Mouse (Mus musculus) induced T-regulatory cell, adult 2 months (primary cell): ENCODE measurements at regions not wholly inside any gene's neighbourhood (a gene's known extent, or its start where the extent isn't known, plus 50 kb on each side); places are given as distances from the start of the nearest gene placed in this dataset.

ENCODE experiments used
- DNase-seq: peaks from one replicate; pipeline ENCODE4 v3.0.0-alpha.2; 2012; ENCODE audit warnings: low read depth

DNA sequence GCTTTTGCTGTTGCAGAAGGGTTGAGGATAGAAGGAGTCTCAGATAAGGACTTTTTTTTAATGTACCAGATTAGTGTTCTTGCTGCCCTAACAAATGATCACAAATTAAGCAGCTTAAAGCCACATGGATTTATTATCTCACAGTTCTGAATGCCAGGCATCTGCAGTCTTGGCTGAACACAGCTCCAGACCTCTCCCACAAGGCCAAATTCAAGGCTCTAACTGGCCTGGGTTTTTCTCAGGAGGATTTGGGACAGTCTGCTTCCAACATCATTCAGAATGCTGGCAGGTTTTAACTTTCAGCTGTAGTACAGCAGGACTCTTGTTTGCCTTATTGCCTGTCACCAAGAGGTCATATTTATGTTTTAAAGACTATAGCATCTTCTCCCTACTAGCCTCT lies 329.7 kb upstream of the Chrm2 start:
- DNase-seq: no peak

DNA sequence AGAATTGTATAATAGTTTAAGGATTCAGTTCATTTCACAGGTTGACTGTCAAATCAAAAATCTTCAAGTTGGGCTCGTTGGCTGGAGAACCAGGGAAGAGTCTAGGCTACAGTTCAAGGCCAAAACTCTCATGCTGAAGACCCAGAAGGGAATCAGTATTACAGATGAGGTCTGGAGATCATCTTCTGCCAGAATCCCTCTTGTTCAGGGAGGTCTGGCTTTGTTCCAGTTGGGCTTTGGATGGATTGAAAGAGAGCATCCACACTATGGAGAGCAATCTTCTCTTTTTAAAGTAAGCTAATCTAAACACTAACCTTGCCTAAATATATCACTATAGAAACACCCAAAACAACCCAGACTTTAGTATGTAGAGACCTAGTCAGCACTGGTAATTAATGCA lies 327.5 kb upstream of the Chrm2 start:
- no peak for DNase-seq

DNA sequence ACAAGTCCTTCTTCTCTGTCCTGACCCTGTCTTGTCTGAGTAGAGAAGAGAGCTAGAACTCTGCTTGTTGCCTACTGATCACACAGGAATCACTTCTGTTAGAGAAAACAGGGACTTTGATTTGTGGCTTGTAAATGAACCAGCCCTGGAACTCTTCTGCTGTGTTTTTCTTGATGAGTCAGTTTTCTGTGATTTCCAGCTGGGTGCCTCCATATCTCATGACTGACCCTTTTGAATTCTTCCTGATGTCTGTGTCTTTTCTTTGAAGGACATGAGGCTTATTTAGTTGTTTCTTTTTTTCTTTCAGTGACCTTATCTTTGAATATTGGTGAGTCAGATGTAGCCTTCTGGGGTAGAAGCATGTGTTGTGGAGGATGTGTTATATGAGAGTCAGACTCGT lies 323.0 kb upstream of the Chrm2 start:
- no peak for DNase-seq

DNA sequence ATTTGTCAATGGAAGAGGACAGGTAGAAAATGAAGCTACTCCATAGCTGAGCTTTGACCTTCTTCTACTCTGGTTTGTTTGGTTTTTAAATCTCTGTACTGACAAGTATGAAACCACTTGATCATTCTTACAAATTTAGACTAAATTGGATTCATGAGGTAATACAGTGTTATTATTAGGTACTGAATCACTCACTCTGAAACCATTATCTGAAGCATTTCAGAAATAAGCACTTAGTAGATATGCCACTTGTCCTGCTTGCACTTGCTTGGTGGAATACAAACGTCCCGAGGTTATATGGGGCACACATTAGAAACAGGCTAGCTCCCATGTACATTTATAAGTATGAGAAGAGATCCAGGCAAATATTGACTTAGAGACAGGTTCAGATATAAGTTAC lies 319.2 kb upstream of the Chrm2 start:
- DNase-seq: no peak

DNA sequence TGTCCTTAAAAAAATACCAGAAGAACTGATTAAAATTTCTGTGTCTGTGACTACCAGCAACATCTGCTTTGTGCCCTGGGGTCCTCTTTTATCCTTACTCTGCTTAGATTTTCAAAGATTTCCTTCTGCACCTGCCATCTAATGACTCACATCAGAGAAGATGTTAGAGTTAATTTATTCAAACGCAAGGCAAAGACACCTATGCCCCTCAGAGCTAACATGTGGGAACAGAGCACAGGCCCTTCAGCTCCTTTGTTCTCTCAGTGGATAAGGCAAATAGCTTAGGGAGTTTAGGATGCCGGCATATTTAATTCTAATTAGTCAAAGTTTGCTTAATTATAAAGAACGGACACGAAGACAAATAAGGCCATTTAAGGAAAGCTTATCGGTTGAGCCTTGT lies 308.3 kb upstream of the Chrm2 start:
- DNase-seq: no peak

DNA sequence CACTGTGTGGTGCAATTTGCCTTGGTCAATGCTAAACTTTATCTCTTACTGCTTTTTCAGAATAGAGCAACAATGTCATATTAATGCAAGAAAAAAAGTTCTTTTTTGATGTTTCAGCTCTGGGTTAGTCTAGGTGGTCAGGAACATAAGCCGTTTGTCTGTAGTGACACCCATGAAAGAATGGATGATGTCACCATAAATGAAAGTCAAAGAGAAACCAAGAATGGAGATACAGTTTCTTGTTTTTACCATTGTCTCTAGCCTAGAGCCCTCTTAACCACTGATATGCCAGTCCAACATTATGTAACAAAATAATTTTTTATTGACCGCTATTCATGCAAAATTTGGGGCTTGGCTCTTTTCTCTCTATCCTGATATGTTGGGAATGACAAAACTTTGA lies 294.3 kb upstream of the Chrm2 start:
- DNase-seq: no peak

DNA sequence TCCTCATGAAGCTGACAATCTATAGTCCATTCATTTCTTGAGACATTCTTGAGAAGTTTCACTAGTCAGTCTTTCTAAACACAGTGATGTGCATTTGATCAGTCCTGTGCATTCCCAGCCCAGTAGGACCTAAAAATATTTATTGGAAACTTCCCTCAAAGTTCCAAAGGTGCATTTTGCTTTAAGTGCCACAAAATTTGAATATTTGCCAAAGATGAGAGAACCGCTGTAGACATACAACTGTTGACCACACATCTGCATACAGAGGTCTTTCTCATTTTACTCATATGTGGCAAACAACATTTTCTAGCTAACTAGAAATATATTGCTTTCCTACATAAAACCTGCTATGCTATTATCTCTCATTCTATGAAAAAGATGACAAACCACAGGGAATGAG lies 293.8 kb upstream of the Chrm2 start:
- no peak for DNase-seq

DNA sequence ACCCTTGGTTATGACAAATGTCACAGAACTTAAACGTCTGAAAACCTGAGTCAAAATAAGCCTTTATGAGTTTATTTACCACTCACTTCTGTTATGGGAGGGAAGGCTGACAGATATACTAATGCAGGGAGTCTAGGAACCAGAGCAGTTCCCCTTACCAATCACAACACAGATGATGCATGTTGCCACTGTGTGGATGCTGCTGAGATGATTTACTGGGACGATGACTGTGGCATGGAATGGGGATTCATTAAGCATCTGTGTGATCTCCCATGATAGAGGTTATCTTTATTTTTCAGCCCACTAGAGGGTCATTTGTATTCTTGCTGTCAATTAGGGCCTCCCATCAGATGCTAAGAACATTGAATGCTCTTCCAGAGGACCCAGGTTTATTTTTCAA lies 290.5 kb upstream of the Chrm2 start:
- DNase-seq: no peak

DNA sequence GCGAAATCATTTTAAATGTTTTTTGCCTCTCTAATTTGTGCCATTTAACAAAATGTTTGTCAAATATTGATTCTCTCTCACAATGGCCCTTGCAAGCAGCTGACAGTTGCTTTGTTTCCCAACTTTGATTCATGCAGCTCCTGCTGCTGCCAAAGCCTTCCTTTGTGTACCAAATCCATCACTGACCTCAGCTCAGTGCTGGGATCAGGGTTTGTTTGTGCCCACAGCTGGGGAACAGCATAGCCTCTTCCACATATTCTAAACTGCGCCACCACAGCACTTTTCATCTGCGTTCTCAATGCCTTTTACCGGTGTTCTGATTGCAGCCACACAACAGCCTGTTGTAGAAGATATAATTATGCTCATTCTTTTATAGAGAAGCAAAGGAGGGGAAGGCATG lies 289.7 kb upstream of the Chrm2 start:
- no peak for DNase-seq

DNA sequence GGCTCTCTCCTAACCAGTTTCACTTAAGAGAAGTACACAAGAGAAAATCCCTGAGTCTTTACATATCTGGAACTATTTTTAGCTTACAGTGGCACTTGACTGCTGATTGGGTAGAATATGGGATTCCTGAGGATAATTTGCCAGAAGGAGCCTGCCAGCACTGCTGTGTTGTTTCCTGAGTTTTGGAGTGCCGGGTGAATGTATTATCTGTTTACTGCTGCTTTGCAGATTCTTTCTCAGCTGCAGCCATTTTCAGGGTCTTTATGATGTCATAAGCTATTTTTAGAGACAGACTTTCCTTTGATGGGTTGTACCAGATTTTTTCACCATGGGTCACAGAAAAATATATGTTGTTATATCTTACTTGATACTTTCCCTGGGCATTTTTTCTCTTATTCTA lies 279.1 kb upstream of the Chrm2 start:
- no peak for DNase-seq

DNA sequence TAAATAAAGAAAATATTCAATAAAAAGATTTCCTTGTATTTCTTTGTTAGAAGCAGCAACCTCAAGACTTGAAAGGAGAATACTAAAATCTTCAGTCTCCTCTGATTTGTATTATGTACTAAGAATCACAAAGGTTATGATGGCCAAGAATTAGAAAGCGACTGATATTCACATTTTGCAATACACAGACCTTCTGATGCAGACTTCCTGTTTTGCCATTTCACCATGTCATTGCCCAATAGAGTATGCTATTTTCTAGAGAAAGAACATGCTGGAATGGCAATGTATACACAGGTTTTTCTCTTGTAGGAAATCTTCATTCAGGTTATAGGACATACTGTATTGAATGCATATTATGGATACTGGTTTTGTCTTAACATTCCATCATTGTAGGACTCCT lies 250.7 kb upstream of the Chrm2 start:
- DNase-seq: no peak

DNA sequence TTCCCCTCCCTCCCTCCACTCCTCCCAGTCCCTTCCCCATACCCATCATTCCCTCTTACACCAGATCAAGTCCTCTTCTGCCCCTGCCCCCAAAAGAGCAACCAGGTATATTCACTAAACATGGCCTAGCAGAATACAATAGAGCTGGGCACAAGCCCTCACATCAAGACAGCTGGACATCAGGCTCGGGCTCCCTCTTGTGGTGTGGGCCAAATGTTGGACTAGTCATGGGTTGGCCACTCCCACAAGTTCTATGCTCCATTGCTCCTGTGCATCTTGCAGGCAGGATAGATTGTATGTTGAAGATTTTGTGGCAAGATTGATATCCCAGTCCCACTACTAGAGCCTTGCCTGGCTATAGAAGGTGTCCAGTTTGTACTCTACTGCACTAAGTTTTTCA lies 240.6 kb upstream of the Chrm2 start:
- no peak for DNase-seq

DNA sequence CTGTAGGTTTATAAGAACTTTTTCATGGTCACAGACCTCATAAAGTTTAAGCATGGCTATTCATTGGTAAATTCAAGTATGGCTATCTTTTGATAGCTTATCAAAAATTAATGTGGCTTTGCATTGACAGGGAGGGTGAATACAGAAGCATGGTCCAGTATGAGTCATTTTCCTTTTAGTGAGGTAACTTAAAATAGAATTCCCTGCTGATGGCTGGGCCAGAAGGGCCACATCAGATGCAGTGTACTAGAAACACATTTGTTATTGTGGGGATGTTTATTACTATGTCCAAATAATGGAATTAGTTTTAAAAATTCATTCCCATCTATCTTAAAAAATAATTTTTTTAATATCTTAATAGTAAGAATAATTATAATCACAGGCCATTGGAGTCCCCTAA lies 213.4 kb upstream of the Chrm2 start:
- no peak for DNase-seq

DNA sequence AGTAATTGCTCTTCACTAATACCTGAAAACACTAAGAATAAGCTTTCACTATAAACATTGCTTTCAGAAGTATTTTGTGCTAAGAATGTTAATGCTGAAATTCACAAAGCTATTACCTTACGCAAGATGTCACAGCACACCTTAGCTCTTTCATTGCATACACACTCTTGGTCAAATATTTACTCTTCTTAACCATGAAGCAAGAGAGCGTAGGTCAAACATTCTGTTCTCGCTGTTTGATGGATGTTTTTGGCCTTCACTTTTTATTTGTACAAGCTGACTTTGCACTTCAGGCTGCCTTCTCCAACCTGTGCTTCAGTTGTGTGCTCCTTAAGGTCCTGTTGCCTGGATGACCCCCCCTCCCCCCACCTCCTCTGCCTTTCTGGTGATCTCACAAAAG lies 212.8 kb upstream of the Chrm2 start:
- DNase-seq: no peak

DNA sequence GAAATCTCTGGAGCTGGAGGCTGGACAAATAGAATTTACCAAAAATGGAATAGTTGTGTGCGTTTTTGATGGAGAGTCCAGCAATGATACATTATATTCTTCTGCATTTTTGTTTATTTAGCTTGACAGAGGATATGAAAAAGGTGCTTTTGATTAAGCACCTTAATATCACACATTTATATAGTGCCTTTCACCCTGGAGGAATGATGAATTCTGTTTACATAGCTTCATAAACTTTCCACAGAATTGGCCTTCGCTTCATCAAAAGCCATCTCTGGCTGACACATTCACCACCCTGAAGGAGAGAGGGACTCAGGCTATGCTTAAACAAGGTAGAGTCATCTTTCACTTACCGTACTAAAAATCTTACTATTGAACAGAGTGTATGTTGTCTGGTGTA lies 208.0 kb upstream of the Chrm2 start:
- no peak for DNase-seq

DNA sequence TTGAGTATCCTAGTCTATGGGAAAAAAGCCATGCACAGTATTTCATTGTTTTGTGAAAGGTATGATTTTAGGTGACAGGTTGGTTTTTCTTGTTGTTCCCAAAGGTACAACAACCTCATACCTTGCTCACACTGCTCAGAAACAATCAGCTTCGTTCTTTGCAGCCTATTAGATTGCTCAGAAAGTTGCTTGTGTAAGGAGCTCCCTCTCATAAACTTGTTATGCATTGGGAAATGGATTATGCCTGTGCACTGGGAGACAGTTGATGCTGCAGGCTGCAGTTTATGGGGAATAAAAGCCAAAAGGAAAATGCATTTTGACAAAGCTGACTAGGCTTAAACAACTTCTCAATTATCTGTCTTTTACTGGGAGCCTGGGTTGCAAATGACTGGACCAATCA lies 205.2 kb upstream of the Chrm2 start:
- DNase-seq: no peak

DNA sequence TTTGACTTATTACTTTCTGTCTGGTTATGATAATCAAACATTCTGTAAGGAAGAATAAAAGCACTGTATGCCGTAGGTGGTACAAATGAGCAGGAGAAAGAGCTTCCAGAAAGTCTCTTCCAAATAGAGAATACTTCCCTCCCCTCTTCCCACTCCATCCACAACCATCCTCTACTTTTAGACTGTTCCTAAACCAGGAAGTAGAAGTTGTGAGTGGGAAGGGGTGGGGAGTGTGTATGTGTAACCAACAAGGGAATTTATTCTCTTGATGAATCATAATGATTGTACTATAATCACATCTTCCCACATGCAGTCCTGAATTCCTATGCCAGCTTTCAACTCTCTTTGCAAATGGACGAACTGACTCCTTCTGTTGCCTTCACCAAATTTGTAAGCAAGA lies 181.2 kb upstream of the Chrm2 start:
- DNase-seq: no peak

DNA sequence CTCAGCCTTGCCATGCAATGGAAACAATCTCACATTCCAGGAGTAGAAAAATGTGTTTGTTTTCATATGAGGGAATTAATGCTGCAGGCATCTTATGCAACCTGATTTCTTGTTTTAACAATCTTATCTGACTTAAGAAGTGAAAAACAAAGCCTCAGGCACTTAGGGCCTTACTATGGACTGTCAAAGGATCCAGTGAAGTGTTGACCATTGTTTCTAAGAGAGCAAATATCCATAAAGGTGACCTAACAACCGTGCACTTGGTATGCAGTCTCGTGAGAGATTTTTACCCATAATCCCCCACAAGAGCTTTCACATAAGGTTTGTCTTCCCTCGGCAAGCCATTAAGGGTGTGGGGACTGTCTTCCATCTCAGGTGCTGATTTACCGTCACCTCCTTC lies 166.6 kb upstream of the Chrm2 start:
- no peak for DNase-seq

DNA sequence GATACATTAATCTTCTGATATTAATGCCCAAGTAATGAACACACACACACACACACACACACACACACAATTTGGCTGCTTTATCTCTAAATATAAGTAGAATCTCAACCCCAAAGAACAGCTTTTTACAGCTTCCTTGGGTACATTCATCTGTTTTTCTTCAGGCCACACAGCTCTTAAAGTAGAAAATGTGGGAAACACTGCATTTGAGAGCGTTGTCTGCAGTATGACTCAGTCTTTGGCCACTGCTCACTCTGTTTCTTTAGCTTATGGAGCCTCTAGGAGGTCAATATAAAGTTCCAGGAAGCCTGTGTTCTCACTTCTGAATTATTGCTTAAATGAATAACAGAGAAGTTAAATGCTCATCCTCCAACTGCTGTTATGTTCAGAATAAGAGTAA lies 153.4 kb upstream of the Chrm2 start:
- DNase-seq: no peak

DNA sequence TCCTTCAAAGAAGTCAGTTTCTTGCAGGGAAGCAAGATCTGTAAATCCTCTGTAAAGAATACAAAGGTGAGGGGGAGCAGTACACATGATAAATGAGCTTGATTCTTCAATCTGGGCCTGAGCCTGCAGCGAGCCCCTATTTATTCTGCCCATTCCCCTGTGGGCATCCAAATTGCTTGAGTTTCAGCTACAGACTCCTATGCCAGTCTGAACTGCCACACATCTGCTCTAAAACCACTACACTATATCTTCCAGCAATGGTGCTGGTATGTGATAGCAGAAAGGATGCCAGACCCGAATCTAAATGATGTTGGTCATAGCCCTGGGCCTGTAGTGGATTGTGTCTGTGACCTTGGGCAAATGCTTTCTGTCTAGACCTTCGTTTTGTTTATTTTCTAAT lies 140.9 kb upstream of the Chrm2 start:
- no peak for DNase-seq

DNA sequence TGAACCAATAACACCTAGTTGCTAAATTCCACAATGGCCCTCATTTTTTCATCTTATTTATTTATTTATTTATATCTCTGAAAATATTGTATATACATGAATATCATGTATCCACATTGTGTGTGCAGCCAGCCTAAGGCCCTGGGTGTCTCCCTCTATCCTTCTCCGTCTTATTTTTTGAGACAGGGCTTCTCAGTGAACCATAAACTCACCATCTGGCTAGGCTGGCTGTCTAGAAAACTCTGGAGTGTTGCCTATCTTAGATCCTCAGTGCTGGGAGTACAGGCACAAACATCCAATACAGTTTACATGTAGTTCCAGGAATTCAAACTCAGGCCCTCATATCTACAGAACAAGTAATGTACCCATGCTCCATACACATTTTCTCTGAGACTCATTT lies 139.7 kb upstream of the Chrm2 start:
- no peak for DNase-seq

DNA sequence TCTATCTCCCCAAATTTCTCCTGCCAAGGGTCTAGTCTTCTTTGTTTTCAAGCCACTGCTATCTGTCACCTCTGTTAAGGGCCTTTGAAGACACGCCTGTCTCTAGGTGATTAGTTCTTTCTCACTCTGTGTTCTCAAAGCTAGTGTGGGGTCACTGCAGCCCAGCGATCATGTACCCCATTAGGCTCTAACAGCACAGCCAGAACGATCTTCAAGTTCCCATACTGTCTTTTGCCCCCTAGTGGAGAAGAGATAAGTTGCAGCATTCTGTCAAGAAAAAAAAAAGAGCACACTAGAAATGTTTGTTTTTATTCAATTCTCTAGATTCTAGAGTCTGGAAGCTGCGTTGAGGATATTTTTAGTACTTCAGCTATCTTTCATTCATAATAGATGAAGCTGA lies 138.8 kb upstream of the Chrm2 start:
- DNase-seq: peak; percentile 19

DNA sequence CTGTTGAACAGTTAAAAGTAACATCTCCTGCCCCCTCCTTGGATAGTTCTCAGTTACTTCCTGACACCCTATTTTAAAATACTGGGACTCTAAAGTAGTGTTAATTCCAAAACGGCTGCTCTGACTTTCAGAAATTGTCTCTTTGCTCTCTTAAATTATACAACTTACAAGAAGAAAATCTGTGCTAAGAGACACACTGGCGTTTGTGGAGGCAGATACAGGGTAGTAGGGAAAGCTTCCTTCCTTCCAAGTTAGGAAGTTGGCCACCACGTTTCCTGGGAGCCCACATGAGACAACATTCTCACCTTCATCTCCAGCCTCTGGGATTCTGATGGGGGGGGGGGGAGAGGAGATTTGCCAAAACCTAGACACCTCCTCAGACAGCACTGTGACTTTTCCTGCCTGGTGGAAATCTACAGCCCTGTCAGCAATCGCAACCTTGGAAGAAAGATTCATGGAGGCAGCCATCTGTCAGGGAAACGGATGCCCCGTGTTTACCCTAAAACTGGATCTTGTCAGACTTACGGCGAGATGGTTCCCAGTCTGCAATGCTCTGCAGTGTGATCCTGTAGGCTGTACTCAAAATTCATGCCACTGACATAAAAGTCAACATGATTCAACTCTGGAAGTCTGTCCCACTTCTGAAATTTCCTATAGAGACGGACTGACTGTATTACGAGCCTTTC lies 121.0 kb upstream of the Chrm2 start:
- DNase-seq: no peak

DNA sequence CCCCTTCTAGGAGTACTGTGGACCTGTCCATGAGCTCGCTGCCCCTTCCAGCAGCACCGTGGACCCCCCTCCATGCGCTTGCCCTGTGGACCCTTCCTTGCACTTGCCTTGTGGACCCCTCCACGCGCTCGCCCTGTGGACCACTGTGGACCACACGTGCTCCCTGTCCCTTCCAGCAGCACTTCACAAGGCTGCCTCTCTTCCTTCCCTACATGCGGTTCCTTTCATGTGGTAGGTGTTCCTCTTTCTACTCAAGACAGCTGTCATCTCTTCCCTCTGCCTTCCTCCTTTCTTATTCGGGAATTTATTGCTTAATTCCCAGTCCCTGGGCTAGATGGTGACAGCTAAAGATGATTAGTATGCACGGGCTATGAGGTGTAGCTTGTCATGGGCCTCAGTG lies 101.2 kb upstream of the Chrm2 start:
- no peak for DNase-seq

DNA sequence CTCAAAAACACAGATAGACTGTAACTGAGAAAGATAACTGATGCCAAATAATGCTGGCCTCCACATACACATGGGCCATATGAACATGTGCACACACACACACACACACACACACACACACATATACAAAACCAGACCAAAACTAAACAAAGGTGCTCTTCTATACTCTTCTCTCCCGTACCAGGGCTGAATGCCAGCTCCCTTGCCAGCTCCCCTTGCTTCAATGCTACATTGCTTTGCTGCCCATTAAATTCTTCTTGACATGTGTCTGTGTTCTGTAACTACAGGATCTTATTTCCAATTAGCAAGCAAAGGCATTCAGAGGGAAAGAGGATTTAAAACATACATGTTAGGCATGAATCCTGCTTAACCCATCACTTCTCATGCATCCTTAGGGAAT lies 74.3 kb upstream of the Chrm2 start:
- no peak for DNase-seq
